9 mouse cellular contexts compared by ENCODE assay signal in the genomic region with DNA sequence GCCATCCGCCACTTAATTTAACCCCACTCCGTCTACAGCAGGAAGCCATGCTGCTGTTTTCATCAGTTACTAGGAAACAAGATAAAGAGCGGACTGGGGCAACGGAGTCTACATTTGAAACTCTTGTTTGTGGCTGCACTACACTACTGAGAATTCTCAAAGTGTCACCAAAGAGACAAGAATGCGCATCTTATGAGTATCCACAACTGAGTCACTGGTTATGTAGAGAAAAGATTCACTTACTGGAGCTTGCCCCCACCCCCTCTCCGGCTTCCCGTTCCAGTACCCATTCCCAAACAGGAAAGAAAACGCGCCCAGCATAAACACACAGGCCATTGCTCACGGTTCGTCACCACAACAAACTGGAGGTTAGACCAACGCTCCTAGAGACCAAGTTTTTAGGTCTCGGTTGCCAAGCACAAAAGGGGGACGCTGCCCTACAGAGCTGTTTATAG. TPM values are rescaled to one million over a fixed set of nuclear protein-coding genes. Genes with fewer than 3 reads are reported as not detected.
DNase-seq lines count a peak whose midpoint lies in the region; ATAC-seq lines count a peak whose summit lies in the region.
"Had no signal": no experiment of that assay in that cellular context is flagged by ENCODE, and none has a peak within 500 bp of the region (broad histone marks: within the 10 kb centered on the region; RNA-seq: fewer than 3 reads in every experiment).

No protein-coding gene starts in this region.

- peak overlapping the region; percentile 92 for H3K4me2 ChIP-seq in embryonic facial prominence, embryonic 14.5 days (ENCODE audit: low read depth, low read length)
- H3K4me2 ChIP-seq in limb, embryonic 11.5 days (ENCODE audit: low read depth, severe bottlenecking) = peak overlapping the region; percentile 73
- peak overlapping the region; percentile 88 for H3K4me2 ChIP-seq in midbrain, embryonic 11.5 days

- no peak for ATAC-seq in embryonic facial prominence, embryonic 14.5 days (ENCODE audit: low read depth)
- no peak for ATAC-seq in limb, embryonic 11.5 days (ENCODE audit: insufficient number of reproducible peaks, low FRiP score, low TSS enrichment, low read depth)
- ATAC-seq in midbrain, embryonic 11.5 days (ENCODE audit: low FRiP score) = no peak

- peak; percentile 21 for DNase-seq in gastrocnemius, postnatal 25 days
- DNase-seq in gastrocnemius, postnatal 10 days = no peak
- DNase-seq in NIH3T3 (ENCODE audit: low read depth) = peak; percentile 66
- peak; percentile 54 for DNase-seq in embryonic facial prominence, embryonic 14.5 days (ENCODE audit: low spot score)
- peak; percentile 42 for DNase-seq in heart, postnatal 4 days
- peak; percentile 36 for DNase-seq in limb, embryonic 11.5 days (ENCODE audit: low spot score)
- peak; percentile 91 for DNase-seq in midbrain, embryonic 11.5 days (ENCODE audit: low spot score, missing footprints)
- no peak for DNase-seq in layer of hippocampus, adult 9-10 months (ENCODE audit: low spot score)

- 2% methylated on average over 14 of the region's 14 CpGs for WGBS in embryonic facial prominence, embryonic 14.5 days
- WGBS in limb, embryonic 11.5 days = 3% methylated on average over 14 of the region's 14 CpGs
- WGBS in midbrain, embryonic 11.5 days = 4% methylated on average over 14 of the region's 14 CpGs

- no peaks in the 10 kb centered on the region for H3K36me3 ChIP-seq in embryonic facial prominence, embryonic 14.5 days (ENCODE audit: control insufficient read depth, insufficient read depth, low read length)
- H3K36me3 ChIP-seq in limb, embryonic 11.5 days (ENCODE audit: control insufficient read depth, insufficient read depth, low read length) = no peaks in the 10 kb centered on the region
- H3K36me3 ChIP-seq in midbrain, embryonic 11.5 days (ENCODE audit: control insufficient read depth, insufficient read depth, low read length) = no peaks in the 10 kb centered on the region

- no peaks in the 10 kb centered on the region for H3K9me3 ChIP-seq in embryonic facial prominence, embryonic 14.5 days (ENCODE audit: control insufficient read depth, low read length)
- H3K9me3 ChIP-seq in limb, embryonic 11.5 days (ENCODE audit: control insufficient read depth, low read length) = no peaks in the 10 kb centered on the region
- no peaks in the 10 kb centered on the region for H3K9me3 ChIP-seq in midbrain, embryonic 11.5 days (ENCODE audit: control insufficient read depth, low read length)

- H3K9ac ChIP-seq in embryonic facial prominence, embryonic 14.5 days (ENCODE audit: low read depth, low read length) = peak overlapping the region; percentile 96
- peak overlapping the region; percentile 81 for H3K9ac ChIP-seq in limb, embryonic 11.5 days (ENCODE audit: low read length)
- peak overlapping the region; percentile 91 for H3K9ac ChIP-seq in midbrain, embryonic 11.5 days (ENCODE audit: low read length)

- H3K4me1 ChIP-seq in embryonic facial prominence, embryonic 14.5 days (ENCODE audit: control insufficient read depth, insufficient read depth, low read length) = peaks cover 8% of the 10 kb centered on the region; the same call in 1 of the 2 replicates
- 0 out of 2 replicates have a peak, but pooled peaks cover 2% of the 10 kb centered on the region for H3K4me1 ChIP-seq in limb, embryonic 11.5 days (ENCODE audit: control insufficient read depth, insufficient read depth, low read length)
- peaks cover 9% of the 10 kb centered on the region for H3K4me1 ChIP-seq in midbrain, embryonic 11.5 days (ENCODE audit: control insufficient read depth, insufficient read depth, low read length)

- H3K27ac ChIP-seq in embryonic facial prominence, embryonic 14.5 days (replicated peaks; ENCODE audit: low read depth, low read length) = peak overlapping the region; percentile 88
- 0 out of 2 replicates have a peak overlapping the region, but pooled peaks have one; percentile 22 for H3K27ac ChIP-seq in limb, embryonic 11.5 days (replicated peaks; ENCODE audit: low read depth, low read length)
- H3K27ac ChIP-seq in midbrain, embryonic 11.5 days (ENCODE audit: low read depth, low read length) = no peak overlapping the region

- no peaks in the 10 kb centered on the region for H3K27me3 ChIP-seq in embryonic facial prominence, embryonic 14.5 days (replicated peaks; ENCODE audit: control insufficient read depth, insufficient read depth, low read length)
- H3K27me3 ChIP-seq in limb, embryonic 11.5 days (ENCODE audit: control insufficient read depth, insufficient read depth, low read length) = no peaks in the 10 kb centered on the region
- H3K27me3 ChIP-seq in midbrain, embryonic 11.5 days (ENCODE audit: control insufficient read depth, insufficient read depth, low read length) = no peaks in the 10 kb centered on the region

- peak overlapping the region; percentile 95 for H3K4me3 ChIP-seq in embryonic facial prominence, embryonic 14.5 days (ENCODE audit: low read depth, low read length)
- peak overlapping the region; percentile 74 for H3K4me3 ChIP-seq in limb, embryonic 11.5 days (ENCODE audit: low read depth, low read length)
- peak overlapping the region; percentile 91 for H3K4me3 ChIP-seq in midbrain, embryonic 11.5 days (ENCODE audit: low read depth, low read length)

RNA-seq across cellular contexts. Expression of gene Hipk1, which starts 1.4 kb away (rescaled TPM):
- total RNA-seq in gastrocnemius, postnatal 25 days (2021) = 10 to 100 TPM; 53.5 to 56.8 TPM
- total RNA-seq in gastrocnemius, postnatal 10 days (2021) = 10 to 100 TPM; 52.1 to 59.8 TPM
- 15.4 and 17.3 TPM in 2 replicates for polyA plus RNA-seq in embryonic facial prominence, embryonic 14.5 days (2014; fragmentation: Nextera tagmentation; extraction: Ambion mirVana)
- total RNA-seq in heart, postnatal 4 days (2021) = 10 to 100 TPM; 96.7 to 98.2 TPM
- polyA plus RNA-seq in limb, embryonic 11.5 days (2014; fragmentation: Nextera tagmentation; extraction: Ambion mirVana) = 13.0 and 13.4 TPM in 2 replicates
- polyA plus RNA-seq in midbrain, embryonic 11.5 days (2014; fragmentation: Nextera tagmentation; extraction: Ambion mirVana) = 15.9 and 16.6 TPM in 2 replicates

RNA-seq across cellular contexts. Expression of gene Dclre1b, which starts 19.3 kb away (rescaled TPM):
- total RNA-seq in gastrocnemius, postnatal 25 days (2021) = 1 to 10 TPM; 2.8 to 5.0 TPM
- total RNA-seq in gastrocnemius, postnatal 10 days (2021) = 1 to 10 TPM; 5.6 to 6.5 TPM
- 22.3 and 25.9 TPM in 2 replicates for polyA plus RNA-seq in embryonic facial prominence, embryonic 14.5 days (2014; fragmentation: Nextera tagmentation; extraction: Ambion mirVana)
- 10 to 100 TPM; 13.6 to 14.2 TPM for total RNA-seq in heart, postnatal 4 days (2021)
- polyA plus RNA-seq in limb, embryonic 11.5 days (2014; fragmentation: Nextera tagmentation; extraction: Ambion mirVana) = 39.7 and 40.2 TPM in 2 replicates
- 36.3 and 44.6 TPM in 2 replicates for polyA plus RNA-seq in midbrain, embryonic 11.5 days (2014; fragmentation: Nextera tagmentation; extraction: Ambion mirVana)

RNA-seq across cellular contexts. Expression of gene Ap4b1, which starts 19.4 kb away (rescaled TPM):
- 10 to 100 TPM in 1 of 2 experiments, 1 to 10 TPM in 1; 7.0 to 11.5 TPM for total RNA-seq in gastrocnemius, postnatal 25 days (2021)
- 10 to 100 TPM in 1 of 2 experiments, 1 to 10 TPM in 1; 9.8 to 13.5 TPM for total RNA-seq in gastrocnemius, postnatal 10 days (2021)
- polyA plus RNA-seq in embryonic facial prominence, embryonic 14.5 days (2014; fragmentation: Nextera tagmentation; extraction: Ambion mirVana) = 23.9 and 24.9 TPM in 2 replicates
- total RNA-seq in heart, postnatal 4 days (2021) = 1 to 10 TPM; 8.6 to 9.1 TPM
- 22.8 and 25.5 TPM in 2 replicates for polyA plus RNA-seq in limb, embryonic 11.5 days (2014; fragmentation: Nextera tagmentation; extraction: Ambion mirVana)
- polyA plus RNA-seq in midbrain, embryonic 11.5 days (2014; fragmentation: Nextera tagmentation; extraction: Ambion mirVana) = 22.8 and 25.6 TPM in 2 replicates

RNA-seq across cellular contexts. Expression of gene Gm43064, which starts 19.5 kb away (rescaled TPM):
- under 1 TPM; 0.29 to 0.43 TPM for total RNA-seq in gastrocnemius, postnatal 25 days (2021)
- not detected for total RNA-seq in gastrocnemius, postnatal 10 days (2021)
- polyA plus RNA-seq in embryonic facial prominence, embryonic 14.5 days (2014; fragmentation: Nextera tagmentation; extraction: Ambion mirVana) = 0.17 and 0.41 TPM in 2 replicates
- total RNA-seq in heart, postnatal 4 days (2021) = under 1 TPM in 1 of 2 experiments, not detected in 1; 0.27 TPM
- 0.08 TPM in 1 of 2 replicates, not detected in the other for polyA plus RNA-seq in limb, embryonic 11.5 days (2014; fragmentation: Nextera tagmentation; extraction: Ambion mirVana)
- polyA plus RNA-seq in midbrain, embryonic 11.5 days (2014; fragmentation: Nextera tagmentation; extraction: Ambion mirVana) = 0.15 TPM in 1 of 2 replicates, not detected in the other

RNA-seq across cellular contexts. Expression of gene Bcl2l15, which starts 42.5 kb away (rescaled TPM):
- under 1 TPM; 0.56 to 0.70 TPM for total RNA-seq in gastrocnemius, postnatal 25 days (2021)
- under 1 TPM; 0.49 to 0.70 TPM for total RNA-seq in gastrocnemius, postnatal 10 days (2021)
- polyA plus RNA-seq in embryonic facial prominence, embryonic 14.5 days (2014; fragmentation: Nextera tagmentation; extraction: Ambion mirVana) = 0.42 and 0.63 TPM in 2 replicates
- not detected for total RNA-seq in heart, postnatal 4 days (2021)
- polyA plus RNA-seq in limb, embryonic 11.5 days (2014; fragmentation: Nextera tagmentation; extraction: Ambion mirVana) = 0.35 TPM in 1 of 2 replicates, not detected in the other
- polyA plus RNA-seq in midbrain, embryonic 11.5 days (2014; fragmentation: Nextera tagmentation; extraction: Ambion mirVana) = 0.14 and 0.20 TPM in 2 replicates
- total RNA-seq: adrenal gland, adult 18-20 months had no signal

Comparison
In these comparisons a context has a peak if more than half of its experiments do, and no peak if none do; other contexts are left out.
1. DNase-seq: peak in gastrocnemius, postnatal 25 days (single experiment), NIH3T3 (single experiment), embryonic facial prominence, embryonic 14.5 days (single experiment), heart, postnatal 4 days (single experiment), limb, embryonic 11.5 days (single experiment) and midbrain, embryonic 11.5 days (single experiment); none in gastrocnemius, postnatal 10 days (single experiment) and layer of hippocampus, adult 9-10 months (single experiment).
2. Peak in every context shown above with its lines, with median percentiles within 50 percentile points of each other: H3K4me2 ChIP-seq, H3K4me3 ChIP-seq and H3K9ac ChIP-seq.